Mouse (Mus musculus): ENCODE data around the gene Clps.
"Not testable (repeated sequence)": the region's sequence is repeated elsewhere in the genome, so short reads cannot be mapped to it uniquely, and the experiment has no call there.

- TF ChIP-seq CTCF (IDR thresholded peaks at IDR 0.05; ENCODE audit: extremely low read depth, insufficient read depth, insufficient read length, insufficient replicate concordance); POLR2A (IDR thresholded peaks at IDR 0.05; ENCODE audit: low read depth, low read length): not testable (repeated sequence)
These were observed 6.5 kb downstream of the Clps start for GRCm38 (mm10) chr17:28554021-28554420.
